Mouse (Mus musculus) stomach, adult 2 months (tissue): ENCODE results near the gene Gm17542. TPM values are rescaled to one million over a fixed set of nuclear protein-coding genes. Genes with fewer than 3 reads are reported as not detected.

Experiments used
- polyA plus RNA-seq: library from polyadenylated mRNA; depleted of rRNA; stranded (reverse); fragments of >200 nt; gene quantifications from 2 replicates; pipeline ENCODE4 v1.2.3, GENCODE M21; 2012; rRNA removed

The Gm17542 gene
- polyA plus RNA-seq, result not detected in 2 replicates

GRCm38 (mm10) chr10:58718110-58718509 is at the start of gene Gm17542:
Gm17542 (minus strand) TSS chr10:58718210.

GRCm38 (mm10) chr10:58675533-58675932 is 42.5 kb downstream of the Gm17542 start, which contains the start of gene Edar:
Edar (minus strand) TSS chr10:58675654.

Other genes starting within 250 kb of the Gm17542 start
- 0.03 TPM in 1 of 2 replicates, not detected in the other for gene Ccdc138, start 220.3 kb downstream of the Gm17542 start, polyA plus RNA-seq
- gene Edar, start 42.6 kb downstream of the Gm17542 start, polyA plus RNA-seq, result 0.18 and 0.35 TPM in 2 replicates
- gene Sh3rf3, start 95.1 kb upstream of the Gm17542 start, polyA plus RNA-seq, result 0.40 and 0.66 TPM in 2 replicates